Mouse (Mus musculus) heart, embryonic 14.5 days (tissue): ENCODE results near the gene Pnldc1. TPM values are rescaled to one million over a fixed set of nuclear protein-coding genes. Genes with fewer than 3 reads are reported as not detected.

Experiments used
- ATAC-seq: fragments of 200-750 bp; cut with Nextera tagmentation; 2 replicates; pipeline ENCODE4 v1.8.0; 2017; ENCODE audit warnings: low read depth, moderate TSS enrichment; ENCODE audit not compliant: insufficient number of reproducible peaks, insufficient read depth, low FRiP score
- H3K27ac ChIP-seq, 2 experiments: fragments of 200-500 bp in 1 of 2; fragments of 300-500 bp in 1 of 2; sonication (generic) in 1 of 2; replicated peaks in 1 of 2; 2 replicates each; pipeline ENCODE4 v1.5.1; 2012 to 2014; ENCODE audit warnings: low read depth in 2 of 2, low read length in 2 of 2, control low read depth in 1 of 2, mild to moderate bottlenecking in 1 of 2, mixed read lengths in 1 of 2; ENCODE audit not compliant: control insufficient read depth in 1 of 2, insufficient read depth in 1 of 2
- H3K27me3 ChIP-seq: fragments of 300-500 bp; sonication (generic); 2 replicates; pipeline ENCODE4 v1.6.1; 2014; ENCODE audit warnings: mild to moderate bottlenecking, low read length, control low read depth; ENCODE audit not compliant: control insufficient read depth, insufficient read depth
- H3K36me3 ChIP-seq: fragments of 300-500 bp; sonication (generic); 2 replicates; pipeline ENCODE4 v1.6.1; 2014; ENCODE audit warnings: mild to moderate bottlenecking, control low read depth, low read length, mixed read lengths; ENCODE audit not compliant: control insufficient read depth, insufficient read depth
- H3K4me1 ChIP-seq, 2 experiments: fragments of 200-500 bp in 1 of 2; fragments of 300-500 bp in 1 of 2; sonication (generic) in 1 of 2; 2 replicates each; pipeline ENCODE4 v1.6.1; 2012 to 2014; ENCODE audit warnings: low read length in 2 of 2, control low read depth in 1 of 2, mixed read lengths in 1 of 2; ENCODE audit not compliant: control insufficient read depth in 2 of 2, insufficient read depth in 2 of 2
- H3K4me2 ChIP-seq: fragments of 300-500 bp; sonication (generic); 2 replicates; pipeline ENCODE4 v1.6.1; 2014; ENCODE audit warnings: mild to moderate bottlenecking, low read length
- H3K4me3 ChIP-seq, 2 experiments: fragments of 200-500 bp in 1 of 2; fragments of 300-500 bp in 1 of 2; sonication (generic) in 1 of 2; 2 replicates each; pipeline ENCODE4 v1.5.1; 2012 to 2014; ENCODE audit warnings: low read length in 2 of 2, mild to moderate bottlenecking in 2 of 2, control low read depth in 1 of 2, low read depth in 1 of 2, moderate library complexity in 1 of 2; ENCODE audit not compliant: control insufficient read depth in 1 of 2, insufficient read depth in 1 of 2
- H3K9ac ChIP-seq: fragments of 300-500 bp; sonication (generic); 2 replicates; pipeline ENCODE4 v1.6.1; 2014; ENCODE audit warnings: mild to moderate bottlenecking, low read length
- H3K9me3 ChIP-seq: fragments of 300-500 bp; sonication (generic); 2 replicates; pipeline ENCODE4 v1.6.1; 2016; ENCODE audit warnings: low read length, control low read depth; ENCODE audit not compliant: control insufficient read depth
- WGBS: fragments of 180-500 bp; shearing (Covaris S2); extraction: QIAGEN DNeasy Blood & Tissue Kit; methylation state at CpG from one replicate; pipeline ENCODE4 v1.1.7; 2014; 5-methylcytosine and 5-hydroxymethylcytosine counted together
- polyA plus RNA-seq: library from polyadenylated mRNA; unstranded; fragments of >200 nt; fragmentation: Nextera tagmentation; extraction: Ambion mirVana; gene quantifications from 2 replicates; pipeline ENCODE4 v1.2.1, GENCODE M21; 2014

Gene Pnldc1
- polyA plus RNA-seq, 1 experiment from 2014 or later, result 1.6 TPM

DNA sequence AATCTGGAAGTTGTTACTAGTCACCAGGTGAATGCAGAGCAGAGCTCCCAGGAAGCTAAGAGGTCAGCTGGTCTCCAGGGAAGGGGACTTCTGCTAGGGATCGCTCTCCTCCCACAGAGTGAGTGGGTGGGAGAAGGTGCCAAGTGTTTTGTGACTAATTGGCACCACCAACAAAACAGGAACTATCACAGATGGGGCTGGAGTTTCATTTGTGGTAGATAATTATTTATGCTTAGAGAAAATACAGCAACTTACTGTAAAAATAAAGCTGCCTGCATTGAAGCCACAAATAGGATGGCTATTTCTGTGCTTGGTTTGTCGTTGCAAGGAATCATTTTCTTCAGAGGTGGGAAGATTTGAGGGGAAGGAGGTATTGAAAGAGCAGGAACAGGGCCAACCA lies 56.2 kb downstream of the Pnldc1 start:
- Histone ChIP-seq H3K27ac (no peak overlapping the region), H3K36me3 (no peaks in the 10 kb centered on the region), H3K4me3 (no peak overlapping the region), H3K4me2 (no peak overlapping the region), H3K9me3 (no peaks in the 10 kb centered on the region), H3K9ac (no peak overlapping the region), H3K4me1 (no peaks in the 10 kb centered on the region), H3K27me3 (no peaks in the 10 kb centered on the region)
- no peak for ATAC-seq
- 68% methylated on average over 2 of the region's 2 CpGs for WGBS

GRCm38 (mm10) chr17:12851689-12852088 lies 58.3 kb downstream of the Pnldc1 start:
- no peaks in the 10 kb centered on the region for H3K27me3 ChIP-seq
- no peaks in the 10 kb centered on the region for H3K36me3 ChIP-seq
- H3K4me2 ChIP-seq, result no peak overlapping the region
- no peak overlapping the region for H3K4me3 ChIP-seq
- ATAC-seq, result no peak
- no peak overlapping the region for H3K9ac ChIP-seq
- H3K4me1 ChIP-seq, result no peaks in the 10 kb centered on the region
- no peaks in the 10 kb centered on the region for H3K9me3 ChIP-seq
- 74% methylated on average over 11 of the region's 11 CpGs for WGBS
- H3K27ac ChIP-seq, result no peak overlapping the region

GRCm38 (mm10) chr17:12849778-12850382 lies 60.1 kb downstream of the Pnldc1 start:
- ATAC-seq, result no peak

GRCm38 (mm10) chr17:12847736-12848135 lies 62.3 kb downstream of the Pnldc1 start:
- H3K27ac ChIP-seq, result no peak overlapping the region
- no peak overlapping the region for H3K4me2 ChIP-seq
- no peak overlapping the region for H3K4me3 ChIP-seq
- no peak for ATAC-seq
- no peaks in the 10 kb centered on the region for H3K36me3 ChIP-seq
- WGBS, result 66% methylated on average over 4 of the region's 4 CpGs
- no peaks in the 10 kb centered on the region for H3K9me3 ChIP-seq
- no peaks in the 10 kb centered on the region for H3K27me3 ChIP-seq
- no peaks in the 10 kb centered on the region; a peak in 1 of 4 replicates for H3K4me1 ChIP-seq
- no peak overlapping the region for H3K9ac ChIP-seq

More at GRCm38 (mm10) chr17:12849778-12850382, 60.1 kb downstream of the Pnldc1 start:
- H3K27me3 ChIP-seq, result no peaks in the 10 kb centered on the region
- H3K9me3 ChIP-seq, result no peaks in the 10 kb centered on the region
- H3K4me3 ChIP-seq, result no peak overlapping the region
- no peaks in the 10 kb centered on the region for H3K36me3 ChIP-seq
- 82% methylated on average over 8 of the region's 8 CpGs for WGBS
- H3K9ac ChIP-seq, result no peak overlapping the region
- no peaks in the 10 kb centered on the region for H3K4me1 ChIP-seq
- H3K4me2 ChIP-seq, result no peak overlapping the region
- H3K27ac ChIP-seq, result no peak overlapping the region

DNA sequence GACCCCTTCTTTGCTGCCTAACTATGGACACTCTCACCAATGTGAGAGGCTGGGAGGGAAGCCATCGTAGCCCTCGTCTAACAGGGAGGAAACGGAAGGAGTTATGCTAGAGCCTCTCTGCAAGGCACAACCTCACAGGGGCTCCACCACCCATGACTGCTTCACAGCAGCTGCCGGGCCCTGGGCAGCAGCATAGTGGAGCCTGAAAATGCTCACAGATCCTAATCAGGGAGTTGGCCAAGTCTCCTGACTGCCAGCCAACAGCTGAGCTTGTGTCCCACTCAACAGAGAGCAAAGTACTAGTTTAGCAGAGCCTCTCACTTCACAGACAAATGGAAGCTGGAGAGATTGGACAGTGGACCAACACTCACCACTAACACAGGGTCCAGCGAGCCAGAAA lies 63.6 kb downstream of the Pnldc1 start:
- ATAC-seq, result no peak

DNA sequence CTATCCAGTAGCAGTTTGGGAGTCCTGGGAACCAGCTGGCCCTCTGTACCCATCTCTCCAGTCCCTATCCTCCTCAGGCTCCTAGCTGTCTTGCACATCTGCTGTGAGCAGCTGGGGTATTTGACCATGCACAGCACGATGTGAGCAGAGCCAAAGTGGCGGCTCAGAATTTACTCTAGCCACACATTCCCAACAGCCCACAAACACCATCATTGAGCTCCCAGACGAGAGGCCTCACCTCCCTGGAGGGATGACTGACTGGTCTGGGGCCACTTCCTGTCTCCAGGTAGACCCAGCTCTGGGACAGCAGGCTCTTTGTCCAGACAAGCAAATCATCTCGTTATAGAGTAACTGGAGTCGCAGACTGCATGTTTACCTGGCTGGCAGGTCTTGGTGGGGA lies 64.2 kb downstream of the Pnldc1 start:
- WGBS, result 54% methylated on average over 5 of the region's 5 CpGs
- Histone ChIP-seq H3K27me3 (no peaks in the 10 kb centered on the region), H3K27ac (no peak overlapping the region), H3K4me1 (no peaks in the 10 kb centered on the region; a peak in 1 of 4 replicates), H3K9me3 (no peaks in the 10 kb centered on the region), H3K36me3 (no peaks in the 10 kb centered on the region), H3K9ac (no peak overlapping the region), H3K4me2 (no peak overlapping the region), H3K4me3 (no peak overlapping the region)
- no peak for ATAC-seq

More for the DNA sequence above, 63.6 kb downstream of the Pnldc1 start:
- no peak overlapping the region for H3K9ac ChIP-seq
- no peak overlapping the region for H3K4me3 ChIP-seq
- H3K27me3 ChIP-seq, result no peaks in the 10 kb centered on the region
- no peak overlapping the region for H3K4me2 ChIP-seq
- WGBS, result 71% methylated on average over 5 of the region's 5 CpGs
- no peaks in the 10 kb centered on the region for H3K36me3 ChIP-seq
- H3K4me1 ChIP-seq, result no peaks in the 10 kb centered on the region; a peak in 1 of 4 replicates
- no peaks in the 10 kb centered on the region for H3K9me3 ChIP-seq
- no peak overlapping the region for H3K27ac ChIP-seq

DNA sequence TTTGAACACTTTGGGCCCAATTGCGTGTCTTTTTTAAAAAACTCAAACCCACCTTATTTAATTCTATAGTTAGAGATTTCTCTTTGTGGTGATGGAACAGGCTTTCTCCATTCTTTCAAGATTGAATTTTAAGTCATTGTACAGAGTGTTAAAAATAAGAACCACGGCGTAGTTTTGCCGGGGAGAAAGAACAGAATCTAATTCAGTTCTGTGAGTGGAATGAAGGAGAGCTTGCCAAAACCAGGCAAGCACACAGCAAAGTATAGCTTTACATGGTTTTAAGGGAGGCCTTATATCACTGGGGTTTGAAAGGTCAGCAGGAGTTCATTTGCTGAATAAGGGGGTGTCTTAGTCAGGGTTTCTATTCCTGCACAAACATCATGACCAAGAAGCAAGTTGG lies 65.5 kb downstream of the Pnldc1 start:
- Histone ChIP-seq H3K27ac (no peak overlapping the region), H3K36me3 (no peaks in the 10 kb centered on the region), H3K27me3 (no peaks in the 10 kb centered on the region), H3K4me3 (no peak overlapping the region), H3K4me1 (no peaks in the 10 kb centered on the region; a peak in 1 of 4 replicates), H3K9ac (no peak overlapping the region), H3K4me2 (no peak overlapping the region), H3K9me3 (no peaks in the 10 kb centered on the region)
- 83% methylated on average over 4 of the region's 4 CpGs for WGBS
- no peak for ATAC-seq

GRCm38 (mm10) chr17:12843826-12844225 lies 66.2 kb downstream of the Pnldc1 start:
- H3K4me3 ChIP-seq, result no peak overlapping the region
- H3K4me1 ChIP-seq, result no peaks in the 10 kb centered on the region; a peak in 1 of 4 replicates
- H3K9ac ChIP-seq, result no peak overlapping the region
- H3K9me3 ChIP-seq, result no peaks in the 10 kb centered on the region
- H3K36me3 ChIP-seq, result no peaks in the 10 kb centered on the region
- 83% methylated on average over 6 of the region's 6 CpGs for WGBS
- no peaks in the 10 kb centered on the region for H3K27me3 ChIP-seq
- H3K4me2 ChIP-seq, result no peak overlapping the region
- H3K27ac ChIP-seq, result no peak overlapping the region
- no peak for ATAC-seq
